12 mouse cellular contexts compared by ENCODE assay signal in genomic region chr11:105028744-105029348, GRCm38 (mm10). TPM values are rescaled to one million over a fixed set of nuclear protein-coding genes. Genes with fewer than 3 reads are reported as not detected.
DNase-seq lines count a peak whose midpoint lies in the region; ATAC-seq lines count a peak whose summit lies in the region.
"Had no signal": no experiment of that assay in that cellular context is flagged by ENCODE, and none has a peak within 500 bp of the region (broad histone marks: within the 10 kb centered on the region; RNA-seq: fewer than 3 reads in every experiment).

No protein-coding gene starts in this region.

- no peaks in the 10 kb centered on the region for H3K27me3 ChIP-seq in lung, embryonic 15.5 days
- no peaks in the 10 kb centered on the region for H3K27me3 ChIP-seq in intestine, embryonic 16.5 days (replicated peaks; ENCODE audit: control insufficient read depth, insufficient read depth, low read length)
- no peaks in the 10 kb centered on the region for H3K27me3 ChIP-seq in stomach, embryonic 16.5 days (ENCODE audit: control insufficient read depth, insufficient read depth, low read length)
- H3K27me3 ChIP-seq: forebrain, embryonic 15.5 days had no signal

- no peak overlapping the region for H3K4me3 ChIP-seq in lung, embryonic 15.5 days
- H3K4me3 ChIP-seq in intestine, embryonic 16.5 days (ENCODE audit: low read length): no peak overlapping the region
- no peak overlapping the region for H3K4me3 ChIP-seq in stomach, embryonic 16.5 days (replicated peaks; ENCODE audit: low read length)
- H3K4me3 ChIP-seq: forebrain, embryonic 15.5 days had no signal

- peak; percentile 8; the same call in 1 of the 2 replicates for ATAC-seq in lung, embryonic 15.5 days (ENCODE audit: borderline replicate concordance, extremely low read depth, low FRiP score, low TSS enrichment)
- peak; percentile 77; the same call in 1 of the 2 replicates for ATAC-seq in intestine, embryonic 16.5 days
- peak; percentile 71 for ATAC-seq in stomach, embryonic 16.5 days (ENCODE audit: insufficient read depth, low FRiP score)
- ATAC-seq: forebrain, embryonic 15.5 days had no signal

- H3K36me3 ChIP-seq in lung, embryonic 15.5 days: no peaks in the 10 kb centered on the region
- H3K36me3 ChIP-seq in intestine, embryonic 16.5 days (ENCODE audit: control insufficient read depth, insufficient read depth, low read length): no peaks in the 10 kb centered on the region
- no peaks in the 10 kb centered on the region for H3K36me3 ChIP-seq in stomach, embryonic 16.5 days (ENCODE audit: control insufficient read depth, insufficient read depth, low read length)
- H3K36me3 ChIP-seq: forebrain, embryonic 15.5 days had no signal

- H3K4me2 ChIP-seq in lung, embryonic 15.5 days: no peak overlapping the region
- no peak overlapping the region for H3K4me2 ChIP-seq in intestine, embryonic 16.5 days (ENCODE audit: low read depth, low read length)
- no peak overlapping the region for H3K4me2 ChIP-seq in stomach, embryonic 16.5 days (ENCODE audit: low read depth, low read length)
- H3K4me2 ChIP-seq: forebrain, embryonic 15.5 days; lung, embryonic 14.5 days had no signal

- no peak overlapping the region for H3K9ac ChIP-seq in lung, embryonic 15.5 days
- no peak overlapping the region for H3K9ac ChIP-seq in intestine, embryonic 16.5 days (ENCODE audit: low read depth, low read length)
- no peak overlapping the region for H3K9ac ChIP-seq in stomach, embryonic 16.5 days (ENCODE audit: low read length)
- H3K9ac ChIP-seq: forebrain, embryonic 15.5 days; lung, embryonic 14.5 days had no signal

- no peaks in the 10 kb centered on the region for H3K4me1 ChIP-seq in lung, embryonic 15.5 days
- 0 out of 2 replicates have a peak, but pooled peaks cover 8% of the 10 kb centered on the region for H3K4me1 ChIP-seq in intestine, embryonic 16.5 days (ENCODE audit: control insufficient read depth, insufficient read depth, low read length)
- peaks cover 3% of the 10 kb centered on the region; the same call in 1 of the 2 replicates for H3K4me1 ChIP-seq in stomach, embryonic 16.5 days (ENCODE audit: control insufficient read depth, insufficient read depth, low read length)
- H3K4me1 ChIP-seq: forebrain, embryonic 15.5 days had no signal

- 18% methylated on average over 6 of the region's 6 CpGs for WGBS in lung, embryonic 15.5 days
- WGBS in intestine, embryonic 16.5 days: 30% methylated on average over 6 of the region's 6 CpGs
- 30% methylated on average over 6 of the region's 6 CpGs for WGBS in stomach, embryonic 16.5 days

- no peaks in the 10 kb centered on the region for H3K9me3 ChIP-seq in lung, embryonic 15.5 days
- no peaks in the 10 kb centered on the region for H3K9me3 ChIP-seq in intestine, embryonic 16.5 days (ENCODE audit: control insufficient read depth, low read length)
- no peaks in the 10 kb centered on the region for H3K9me3 ChIP-seq in stomach, embryonic 16.5 days (replicated peaks; ENCODE audit: control insufficient read depth, low read length)
- H3K9me3 ChIP-seq: forebrain, embryonic 15.5 days had no signal

- H3K27ac ChIP-seq in lung, embryonic 15.5 days: no peak overlapping the region
- no peak overlapping the region for H3K27ac ChIP-seq in intestine, embryonic 16.5 days (ENCODE audit: low read length)
- no peak overlapping the region for H3K27ac ChIP-seq in stomach, embryonic 16.5 days (ENCODE audit: low read length)
- H3K27ac ChIP-seq: forebrain, embryonic 15.5 days had no signal

- DNase-seq in lung, adult 18-20 months: no peak
- peak; percentile 38 for DNase-seq in NIH3T3 (ENCODE audit: low read depth)
- DNase-seq in left cerebral cortex, adult 8-10 months (ENCODE audit: low spot score in 2 of 2): no peak
- DNase-seq in cerebellum, adult 9-11 months: no peak
- DNase-seq: cerebellum, postnatal 14 days; lung, embryonic 14.5 days; thymus, postnatal 25 days had no signal

RNA-seq across cellular contexts. Expression of gene Efcab3, which starts 34.5 kb away (rescaled TPM):
- polyA plus RNA-seq in lung, embryonic 15.5 days (2015; fragmentation: Nextera tagmentation; extraction: Ambion mirVana): not detected in 2 replicates
- polyA plus RNA-seq in intestine, embryonic 16.5 days (2015; fragmentation: Nextera tagmentation; extraction: Ambion mirVana): 0.55 and 0.59 TPM in 2 replicates
- polyA plus RNA-seq in stomach, embryonic 16.5 days (2015; fragmentation: Nextera tagmentation; extraction: Ambion mirVana): 0.23 TPM in 1 of 2 replicates, not detected in the other
- under 1 TPM; 0.56 to 0.70 (median 0.66) TPM for total RNA-seq in left cerebral cortex, adult 8-10 months (2022)
- polyA plus RNA-seq: forebrain, embryonic 15.5 days; hindbrain, embryonic 11.5 days; lung, embryonic 14.5 days had no signal

Comparison
In these comparisons a context has a peak if more than half of its experiments do, and no peak if none do; other contexts are left out.
1. ATAC-seq: peak in every context shown above with its lines; median percentile 77 in intestine, embryonic 16.5 days; 71 in stomach, embryonic 16.5 days; 8 in lung, embryonic 15.5 days.